Mouse (Mus musculus) inflammation-experienced regulatory T-cells, adult 6 months (primary cell): Measurements from ENCODE around the gene Foxp1. TPM values are rescaled to one million over a fixed set of nuclear protein-coding genes. Genes with fewer than 3 reads are reported as not detected.

Experiments
- ATAC-seq: one replicate; pipeline ENCODE4 v1.8.0; 2017
- polyA plus RNA-seq, 3 experiments: library from polyadenylated mRNA; unstranded; fragments of 100-300 nt; shearing (Covaris generic); gene quantifications; one replicate each; pipeline ENCODE4 v1.2.1; 2017

Gene Foxp1
- polyA plus RNA-seq, 3 experiments from 2014 or later = 83.3 to 273 (median 271) TPM

GRCm38 (mm10) chr6:99350566-99350965 is 172.0 kb downstream of the Foxp1 start:
- ATAC-seq = peak; percentile 80

- peak; percentile 5 for ATAC-seq
These were observed 172.4 kb downstream of the Foxp1 start for GRCm38 (mm10) chr6:99350156-99350555.

GRCm38 (mm10) chr6:99347836-99348235 is 174.7 kb downstream of the Foxp1 start:
- ATAC-seq = no peak

- no peak for ATAC-seq
These were observed 177.6 kb downstream of the Foxp1 start for GRCm38 (mm10) chr6:99344966-99345365.

GRCm38 (mm10) chr6:99344357-99344756 is 178.2 kb downstream of the Foxp1 start:
- ATAC-seq = no peak

- no peak for ATAC-seq
These were observed 178.7 kb downstream of the Foxp1 start for GRCm38 (mm10) chr6:99343815-99344214.

- no peak for ATAC-seq
These were observed 180.1 kb downstream of the Foxp1 start for GRCm38 (mm10) chr6:99342416-99342815.

- ATAC-seq = peak; percentile 68
These were observed 181.6 kb downstream of the Foxp1 start for GRCm38 (mm10) chr6:99340902-99341301.

GRCm38 (mm10) chr6:99339986-99340721 is 182.4 kb downstream of the Foxp1 start:
- peak; percentile 23 for ATAC-seq

GRCm38 (mm10) chr6:99339343-99339620 is 183.2 kb downstream of the Foxp1 start:
- ATAC-seq = no peak

GRCm38 (mm10) chr6:99338593-99339342 is 183.8 kb downstream of the Foxp1 start:
- no peak for ATAC-seq

GRCm38 (mm10) chr6:99338174-99338573 is 184.3 kb downstream of the Foxp1 start:
- ATAC-seq = no peak

- no peak for ATAC-seq
These were observed 184.9 kb downstream of the Foxp1 start for GRCm38 (mm10) chr6:99337575-99337974.

GRCm38 (mm10) chr6:99336191-99336590 is 186.3 kb downstream of the Foxp1 start:
- ATAC-seq = no peak

GRCm38 (mm10) chr6:99335174-99335830 is 187.2 kb downstream of the Foxp1 start:
- no peak for ATAC-seq

- ATAC-seq = no peak
These were observed 188.3 kb downstream of the Foxp1 start for GRCm38 (mm10) chr6:99334255-99334654.

GRCm38 (mm10) chr6:99333127-99333526 is 189.4 kb downstream of the Foxp1 start:
- no peak for ATAC-seq

- ATAC-seq = no peak
These were observed 192.4 kb downstream of the Foxp1 start for GRCm38 (mm10) chr6:99330169-99330568.

GRCm38 (mm10) chr6:99328634-99329033 is 193.9 kb downstream of the Foxp1 start:
- peak; percentile 60 for ATAC-seq

- ATAC-seq = peak; percentile 30
These were observed 194.4 kb downstream of the Foxp1 start for GRCm38 (mm10) chr6:99328146-99328545.

- ATAC-seq = no peak
These were observed 194.8 kb downstream of the Foxp1 start for GRCm38 (mm10) chr6:99327721-99328120.

GRCm38 (mm10) chr6:99325881-99326280 is 196.6 kb downstream of the Foxp1 start:
- ATAC-seq = no peak

- no peak for ATAC-seq
These were observed 197.1 kb downstream of the Foxp1 start for GRCm38 (mm10) chr6:99325461-99325860.
